Mouse (Mus musculus) lung, adult 2 months (tissue): ENCODE results near the gene Dpf1.

ENCODE experiments used
- CTCF ChIP-seq: fragments of 200-500 bp; IDR thresholded peaks from 2 replicates; pipeline ENCODE4 v1.5.1; 2011; ENCODE audit warnings: mild to moderate bottlenecking, low read length, control low read depth; ENCODE audit not compliant: insufficient read depth
- POLR2A ChIP-seq: fragments of 200-500 bp; IDR thresholded peaks from 2 replicates; pipeline ENCODE4 v1.6.1; 2011; ENCODE audit warnings: low read depth, mild to moderate bottlenecking, control low read depth, low read length, borderline replicate concordance; ENCODE audit errors: extremely low read depth

- TF ChIP-seq CTCF (no peak), POLR2A (no peak)
Measured at GRCm38 (mm10) chr7:29342489-29343092, 38.8 kb downstream of the Dpf1 start.
